Mouse (Mus musculus) lung, postnatal 0 days (tissue): Measurements from ENCODE around the gene Lgals2.

Experiments
- CTCF ChIP-seq: IDR thresholded peaks from 2 replicates; pipeline ENCODE4 v1.5.1; 2016; ENCODE audit warnings: antibody characterized with exemption, mild to moderate bottlenecking
- EP300 ChIP-seq: IDR thresholded peaks from 2 replicates; pipeline ENCODE4 v1.6.1; 2016; ENCODE audit warnings: antibody characterized with exemption, mild to moderate bottlenecking, control low read depth

- TF ChIP-seq CTCF (no peak), EP300 (no peak)
Observed at GRCm38 (mm10) chr15:78841161-78841790, 14.1 kb downstream of the Lgals2 start.
